Mouse (Mus musculus) T-helper 17 cell (primary cell): ENCODE data around the gene Gm12166.

Source experiments
- in situ Hi-C, 2 experiments: fragments of 300-600 bp; cut with MboI, MseI; formaldehyde crosslinking; loops; 1 replicate in 1 of 2; 2 replicates in 1 of 2; pipeline ENCODE4 v1.15.1; 2025; ENCODE audit warnings: high pct_unique_total_duplicates in 2 of 2

Gm12166 gene

DNA sequence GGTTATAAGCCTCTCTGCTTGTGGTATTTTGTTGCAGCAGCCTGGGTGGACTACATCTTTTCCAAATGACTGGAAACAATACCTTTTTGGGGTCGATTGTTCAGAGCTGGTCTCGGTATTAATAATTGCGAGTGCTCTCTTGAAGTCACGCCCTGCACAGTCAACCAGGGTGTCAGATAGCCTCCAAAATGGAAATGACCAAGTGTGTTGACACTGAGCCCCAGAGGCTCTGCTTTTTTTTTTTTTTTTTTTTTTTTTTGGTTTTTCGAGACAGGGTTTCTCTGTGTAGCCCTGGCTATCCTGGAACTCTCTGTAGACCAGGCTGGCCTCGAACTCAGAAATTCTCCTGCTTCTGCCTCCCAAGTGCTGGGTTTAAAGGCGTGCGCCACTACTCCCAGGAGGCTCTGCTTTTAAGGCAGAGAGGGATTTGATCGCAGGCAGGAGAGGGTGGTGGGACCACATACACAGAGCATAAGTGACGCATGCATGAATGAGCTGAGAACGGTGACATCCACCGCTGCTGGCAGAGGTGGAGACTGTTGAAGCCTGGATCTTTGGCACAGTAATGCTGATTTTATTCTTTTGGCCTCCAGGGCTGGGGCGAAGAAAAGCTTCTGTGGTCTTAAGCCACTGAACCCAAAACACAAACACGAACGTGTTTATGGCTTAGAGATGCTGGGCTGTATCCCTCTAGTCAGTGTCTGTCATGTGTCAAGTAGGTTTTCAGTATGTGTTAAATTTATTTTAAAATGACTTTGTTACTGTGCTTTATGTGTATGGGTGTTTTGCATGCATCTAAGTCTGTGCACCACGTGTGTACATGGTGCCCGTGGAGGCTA is 21.9 kb upstream of the Gm12166 start:
- in situ Hi-C loops: no loop called here

GRCm38 (mm10) chr11:46073061-46073849 is 21.1 kb upstream of the Gm12166 start:
- in situ Hi-C loops: no loop called here

- in situ Hi-C loops: no loop called here
Measured at GRCm38 (mm10) chr11:46072466-46073060, 20.4 kb upstream of the Gm12166 start.

GRCm38 (mm10) chr11:46070789-46071188 is 18.7 kb upstream of the Gm12166 start:
- in situ Hi-C loops: no loop called here

DNA sequence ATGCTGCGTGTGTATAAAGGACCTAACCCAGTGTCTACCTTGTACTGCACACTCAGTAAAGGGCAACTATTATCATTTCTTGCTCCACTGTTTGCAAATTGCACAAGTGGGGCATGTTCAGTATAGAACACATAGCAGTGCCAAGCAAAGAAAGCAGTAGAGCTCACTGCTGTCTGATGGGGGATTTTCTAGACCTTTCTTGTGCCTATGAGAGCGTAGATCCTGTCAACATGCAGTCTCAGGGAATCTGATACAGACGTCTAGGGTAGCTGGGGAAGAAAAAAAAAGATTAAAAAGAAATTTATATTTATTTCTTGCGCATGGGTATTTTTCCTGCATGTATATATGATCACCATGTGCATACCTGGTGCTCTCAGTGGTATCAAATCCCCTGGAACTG is 18.0 kb upstream of the Gm12166 start:
- in situ Hi-C loops: no loop called here

GRCm38 (mm10) chr11:46069408-46070003 is 17.4 kb upstream of the Gm12166 start:
- in situ Hi-C loops: no loop called here

DNA sequence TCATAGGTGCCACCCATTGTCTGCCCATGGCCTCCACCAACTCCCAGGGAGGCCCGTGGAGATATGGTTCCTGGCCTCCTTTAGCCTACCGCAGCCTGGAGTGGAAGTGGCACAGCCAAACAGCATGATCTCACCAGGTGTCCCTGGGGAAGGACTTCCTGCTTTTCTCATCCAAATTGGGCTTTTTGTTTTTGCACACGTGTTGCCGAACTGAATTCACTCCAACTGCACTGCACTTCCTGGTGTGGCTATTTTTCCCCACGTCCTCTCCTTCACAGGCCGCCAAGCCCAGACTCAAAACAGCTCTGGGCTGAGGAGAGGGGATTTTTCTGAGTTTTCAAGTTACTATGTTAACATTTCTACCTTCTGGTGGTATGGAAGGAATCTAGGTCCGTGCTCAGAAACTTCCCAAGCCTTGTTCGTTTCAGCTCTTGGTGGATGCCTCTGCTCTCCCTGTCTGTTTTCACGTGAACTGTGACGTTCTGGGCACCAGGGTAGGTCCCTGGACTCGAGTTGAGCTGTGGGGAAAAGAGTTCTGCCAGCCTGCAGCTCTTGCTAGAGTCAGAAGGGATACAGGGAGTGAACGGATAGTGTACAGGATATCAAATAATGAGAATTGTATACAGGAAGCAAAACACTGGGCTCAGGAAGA is 16.8 kb upstream of the Gm12166 start:
- in situ Hi-C loops: no loop called here

DNA sequence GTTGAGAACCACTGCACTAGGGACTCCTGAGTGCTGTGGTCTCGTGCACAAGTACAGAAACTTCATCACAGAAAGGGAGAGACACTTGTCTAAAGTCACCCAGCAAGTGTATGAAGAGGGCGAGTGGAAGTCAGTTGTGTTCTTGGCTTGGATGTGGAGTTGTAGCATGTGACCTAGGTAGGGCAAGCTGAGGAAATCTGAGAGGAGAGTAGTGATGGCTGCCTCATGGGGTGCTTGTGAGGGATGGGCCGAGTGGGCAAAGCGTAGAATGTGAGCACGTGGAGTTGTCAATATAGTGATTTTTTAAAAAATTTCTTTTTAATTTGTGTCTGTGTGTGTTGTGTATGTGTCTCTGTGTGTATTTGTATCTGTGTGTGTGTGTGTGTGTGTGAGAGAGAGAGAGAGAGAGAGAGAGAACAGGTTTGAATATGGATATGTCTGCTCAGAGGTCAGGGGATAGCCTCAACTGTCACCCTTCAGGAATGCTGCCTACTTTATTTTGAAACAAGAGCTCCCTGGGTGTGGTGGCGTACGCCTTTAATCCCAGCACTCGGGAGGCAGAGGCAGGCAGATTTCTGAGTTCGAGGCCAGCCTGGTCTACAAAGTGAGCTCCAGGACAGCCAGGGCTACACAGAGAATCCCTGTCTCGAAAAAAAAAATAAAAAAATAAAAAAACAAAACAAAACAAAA is 15.4 kb upstream of the Gm12166 start:
- in situ Hi-C loops: no loop called here

- in situ Hi-C loops: no loop called here
Measured at GRCm38 (mm10) chr11:46065201-46066011, 13.3 kb upstream of the Gm12166 start.

DNA sequence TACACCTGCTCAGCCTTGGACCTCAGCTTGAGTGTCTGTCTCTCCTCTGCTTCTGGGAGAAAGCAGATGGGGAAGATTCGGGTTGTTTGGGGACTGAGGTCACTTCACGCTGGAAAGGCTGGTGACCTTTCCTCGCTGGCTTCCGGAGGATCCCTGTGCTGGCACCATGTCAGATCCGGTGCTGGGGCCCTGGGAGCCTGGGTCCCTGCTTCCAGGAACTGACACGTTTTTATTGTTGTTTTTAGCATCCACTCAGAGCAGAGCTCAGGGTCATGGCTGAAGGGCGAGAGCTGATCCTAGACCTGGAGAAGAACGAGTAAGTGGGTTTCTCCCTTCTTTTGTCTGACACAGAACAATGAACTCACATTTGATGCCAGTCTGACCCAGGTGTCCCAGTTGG is 12.6 kb upstream of the Gm12166 start:
- in situ Hi-C loops: loop anchor here in 1 of 2 experiments (5.0 kb wide), 1 partner anchor 33 kb away; no protein-coding TSS in a partner anchor

DNA sequence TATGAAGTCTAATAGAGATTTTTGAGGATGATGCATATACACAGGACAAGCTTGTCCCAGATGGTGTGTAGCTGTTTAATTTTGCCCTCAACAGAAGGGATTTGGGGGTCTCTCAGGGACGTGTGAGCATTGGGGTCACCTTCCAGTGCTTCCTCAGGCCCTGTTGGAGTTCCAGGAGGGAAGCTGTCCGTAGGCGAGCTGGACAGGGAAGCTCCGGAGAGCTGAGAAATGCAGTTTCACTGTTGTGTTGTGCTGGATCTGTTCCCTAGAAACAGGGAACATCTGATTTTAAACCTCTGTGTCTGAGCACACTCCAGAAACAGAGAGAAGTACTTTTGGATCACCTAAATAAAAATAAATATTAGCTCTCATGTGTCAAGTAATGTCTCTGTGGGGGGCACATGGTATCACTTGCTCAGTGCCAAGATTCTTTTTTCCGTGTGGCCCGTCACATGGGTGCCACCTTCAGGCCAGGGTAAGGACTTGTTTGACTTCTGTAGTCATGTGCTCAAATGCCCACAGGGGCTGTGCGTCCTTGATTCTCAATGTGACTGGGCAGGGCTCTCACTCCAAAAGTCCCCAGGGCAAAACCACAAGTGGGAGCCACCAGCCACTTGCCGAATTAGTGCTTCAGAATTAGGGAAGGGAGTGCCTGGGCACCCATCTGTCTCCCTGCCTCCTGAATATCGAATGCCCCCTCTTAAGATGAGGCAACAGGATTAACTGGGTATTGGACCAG is 11.0 kb upstream of the Gm12166 start:
- in situ Hi-C loops: loop anchor here in 1 of 2 experiments (5.0 kb wide), 1 partner anchor 34 kb away; no protein-coding TSS in a partner anchor

DNA sequence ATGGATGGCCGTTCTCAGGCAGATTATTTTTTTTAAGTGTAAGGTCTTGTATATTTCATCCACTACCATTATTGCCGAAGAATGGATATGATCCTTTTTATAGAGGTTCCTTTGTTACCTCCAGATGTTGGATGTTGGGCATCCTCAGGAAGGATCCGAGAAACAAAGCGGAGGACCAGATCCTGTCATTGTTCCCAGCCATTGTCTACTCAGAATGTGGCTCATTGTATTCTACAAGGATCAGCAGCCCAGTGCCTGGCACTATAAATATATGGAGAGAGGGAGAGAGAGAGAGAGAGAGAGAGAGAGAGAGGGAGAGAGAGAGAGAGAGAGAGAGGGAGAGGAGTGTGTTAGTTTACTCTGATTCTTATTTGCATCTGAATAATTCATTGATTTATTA is 10.4 kb upstream of the Gm12166 start:
- in situ Hi-C loops: loop anchor here in 1 of 2 experiments (5.0 kb wide), 1 partner anchor 35 kb away; no protein-coding TSS in a partner anchor

DNA sequence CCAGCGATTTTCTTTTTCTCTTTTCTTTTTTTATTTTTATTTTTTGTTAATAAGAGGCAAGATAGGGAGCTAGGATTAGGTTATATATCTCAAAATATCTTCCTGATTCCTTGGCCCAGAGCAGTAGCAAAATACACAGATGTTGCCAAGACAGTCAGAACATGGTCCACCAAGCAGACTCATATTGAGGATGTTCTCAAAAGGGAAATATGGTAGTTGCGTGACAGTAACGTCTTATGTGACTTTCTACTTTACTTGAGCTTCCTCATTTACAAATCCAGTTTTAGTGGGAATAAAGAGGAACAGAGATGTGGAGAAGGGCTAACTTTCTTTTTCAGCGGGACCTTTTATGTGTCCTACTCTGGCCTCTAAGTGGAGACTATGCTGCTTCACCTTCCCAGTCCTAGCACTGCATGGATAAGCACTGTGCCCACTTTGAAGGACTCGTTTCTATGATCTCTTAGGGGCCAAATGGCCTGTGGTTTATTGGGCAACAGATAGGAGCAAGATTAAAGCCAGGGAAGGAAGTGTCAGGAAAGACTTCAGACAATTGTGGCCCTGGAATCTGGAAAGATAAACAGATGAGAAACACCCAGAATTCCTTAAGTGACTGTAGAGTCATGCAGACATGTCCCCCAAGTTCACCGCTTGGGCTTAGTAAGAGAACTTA is 9.8 kb upstream of the Gm12166 start:
- in situ Hi-C loops: loop anchor here in 1 of 2 experiments (5.0 kb wide), 1 partner anchor 35 kb away; no protein-coding TSS in a partner anchor

- in situ Hi-C loops: loop anchor here in 1 of 2 experiments (5.0 kb wide), 1 partner anchor 37 kb away; no protein-coding TSS in a partner anchor
Measured at GRCm38 (mm10) chr11:46060651-46061020, 8.5 kb upstream of the Gm12166 start.

DNA sequence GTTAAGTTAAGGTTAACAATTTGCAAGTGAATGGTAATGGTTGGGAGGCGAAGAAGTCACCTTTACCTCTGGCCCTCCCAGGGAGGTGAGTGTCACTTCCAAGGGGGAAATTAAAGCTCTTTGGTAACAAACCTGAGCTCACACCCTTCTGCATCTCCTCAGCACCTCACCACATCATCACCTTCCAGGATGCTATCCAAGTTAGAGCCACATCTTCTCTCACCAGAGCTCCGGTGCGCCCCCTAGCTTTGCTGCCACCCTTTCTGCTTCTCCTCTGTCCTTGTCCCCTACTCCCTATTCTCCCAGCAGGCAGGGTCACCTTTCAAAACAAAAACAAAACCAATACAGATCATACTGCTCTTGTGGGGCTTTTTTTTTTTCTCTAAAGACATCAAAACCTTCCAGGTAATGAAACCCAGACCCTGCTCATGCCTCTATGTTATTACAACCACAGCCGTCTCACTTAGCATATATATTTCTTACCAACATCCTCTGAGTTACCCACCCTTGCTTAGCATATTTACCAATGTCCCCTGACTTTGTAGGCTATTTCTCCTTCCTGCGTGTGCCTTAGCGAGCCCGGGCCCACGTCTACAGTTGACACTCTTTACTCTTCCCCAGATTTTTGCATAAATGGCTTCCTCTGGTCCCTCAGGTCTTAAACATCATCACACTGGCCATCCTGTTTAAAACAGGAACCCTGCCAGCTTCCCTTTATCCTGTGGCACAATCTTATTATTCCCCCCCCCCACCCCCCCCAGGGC is 7.9 kb upstream of the Gm12166 start:
- in situ Hi-C loops: loop anchor here (5.0 kb wide), 2 partner anchors 37 to 67 kb away; no protein-coding TSS in a partner anchor

- in situ Hi-C loops: loop anchor here (5.0 kb wide), 1 partner anchor 68 kb away; no protein-coding TSS in a partner anchor
Measured at GRCm38 (mm10) chr11:46058916-46059315, 6.8 kb upstream of the Gm12166 start.

DNA sequence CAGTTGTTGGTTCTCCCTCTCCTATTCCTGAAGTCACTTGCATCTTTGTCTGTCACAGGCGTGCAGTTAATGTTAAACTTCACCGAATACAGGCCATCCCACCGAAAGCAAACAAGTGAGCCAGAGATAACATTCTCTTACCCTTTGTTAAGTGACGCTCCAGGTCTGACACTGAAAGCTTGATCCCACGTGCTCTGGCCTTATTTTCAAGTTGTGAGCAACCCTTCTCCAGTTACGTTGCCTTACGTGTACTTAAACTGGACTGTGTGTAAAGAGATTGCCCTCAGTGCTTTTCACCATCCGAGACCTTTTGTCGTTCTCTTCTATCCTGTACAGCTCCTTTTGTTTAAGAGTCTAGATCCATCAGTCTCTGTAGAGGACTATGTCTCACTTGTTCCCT is 5.9 kb upstream of the Gm12166 start:
- in situ Hi-C loops: loop anchor here (5.0 kb wide), 1 partner anchor 69 kb away; no protein-coding TSS in a partner anchor
